Mouse (Mus musculus) CH12.LX (cell line): ENCODE data around the gene Tshz3. TPM values are rescaled to one million over a fixed set of nuclear protein-coding genes. Genes with fewer than 3 reads are reported as not detected.

ENCODE experiments used
- DNase-seq: peaks from one replicate; pipeline ENCODE4 v3.0.0-alpha.2; 2013; ENCODE audit errors: extremely low read depth
- H3K27ac ChIP-seq: 2 replicates; pipeline ENCODE4 v1.5.1; 2012; ENCODE audit warnings: low read depth, mild to moderate bottlenecking, control low read depth, moderate library complexity; ENCODE audit not compliant: insufficient read depth
- H3K27me3 ChIP-seq: replicated peaks from 2 replicates; pipeline ENCODE3; 2012; ENCODE audit warnings: inconsistent platforms
- H3K36me3 ChIP-seq, 2 experiments: replicated peaks in 1 of 2; 2 replicates each; pipeline versions ENCODE3 to v1.6.1; 2012; ENCODE audit warnings: inconsistent platforms in 1 of 2, low read length in 1 of 2, mild to moderate bottlenecking in 1 of 2, mixed read lengths in 1 of 2, moderate library complexity in 1 of 2; ENCODE audit not compliant: control insufficient read depth in 1 of 2, insufficient read depth in 1 of 2
- H3K4me1 ChIP-seq, 2 experiments: 2 replicates each; pipeline ENCODE4 v1.6.1; 2012; ENCODE audit warnings: inconsistent platforms in 1 of 2, moderate library complexity in 1 of 2; ENCODE audit not compliant: insufficient read depth in 2 of 2, control insufficient read depth in 1 of 2
- H3K4me2 ChIP-seq: 2 replicates; pipeline ENCODE4 v1.6.1; 2012; ENCODE audit warnings: low read depth, mild to moderate bottlenecking, control low read depth; ENCODE audit not compliant: poor library complexity, insufficient read depth, severe bottlenecking
- H3K4me3 ChIP-seq, 3 experiments: fragments of 150-350 bp in 1 of 3; sonication (generic) in 1 of 3; replicated peaks in 1 of 3; 2 replicates each; pipeline versions ENCODE3 to v1.5.1; 2011 to 2012; ENCODE audit warnings: low read depth in 2 of 3, low read length in 2 of 3, mild to moderate bottlenecking in 2 of 3, moderate library complexity in 2 of 3, control low read depth in 1 of 3, improper control_type of control experiment in 1 of 3, inconsistent platforms in 1 of 3, mixed read lengths in 1 of 3; ENCODE audit not compliant: poor library complexity in 1 of 3
- H3K79me2 ChIP-seq: replicated peaks from 2 replicates; pipeline ENCODE4 v1.6.1; 2012; ENCODE audit warnings: mild to moderate bottlenecking, moderate library complexity; ENCODE audit not compliant: control insufficient read depth, poor library complexity, insufficient read depth, severe bottlenecking; ENCODE audit errors: extremely low read depth
- H3K9ac ChIP-seq: 2 replicates; pipeline ENCODE4 v1.6.1; 2012; ENCODE audit warnings: low read depth, mild to moderate bottlenecking, control low read depth, moderate library complexity; ENCODE audit not compliant: insufficient read depth
- H3K9me3 ChIP-seq: replicated peaks from 2 replicates; pipeline ENCODE3; 2012; ENCODE audit warnings: low read length, inconsistent platforms, mixed read lengths
- BHLHE40 ChIP-seq: IDR thresholded peaks from 2 replicates; pipeline ENCODE4 v1.6.1; 2011; ENCODE audit warnings: mild to moderate bottlenecking, low read depth, low read length, improper control_type of control experiment
- CHD1 ChIP-seq: IDR thresholded peaks from 2 replicates; pipeline ENCODE4 v1.6.1; 2012; ENCODE audit warnings: low read depth, low read length, improper control_type of control experiment, inconsistent platforms
- E2F4 ChIP-seq: IDR thresholded peaks from 2 replicates; pipeline ENCODE4 v1.6.1; 2011; ENCODE audit warnings: low read depth, low read length, improper control_type of control experiment; ENCODE audit not compliant: insufficient replicate concordance
- ELF1 ChIP-seq: IDR thresholded peaks from 2 replicates; pipeline ENCODE4 v1.6.1; 2014; ENCODE audit warnings: low read depth, mild to moderate bottlenecking, inconsistent platforms, low read length, improper control_type of control experiment
- IRF4 ChIP-seq: IDR thresholded peaks from 2 replicates; pipeline ENCODE4 v1.6.1; 2014; ENCODE audit warnings: low read depth, mild to moderate bottlenecking, inconsistent platforms, low read length, improper control_type of control experiment
- JUND ChIP-seq: conservative IDR thresholded peaks from 2 replicates; pipeline ENCODE4 v1.6.1; 2011; ENCODE audit warnings: low read depth, low read length, improper control_type of control experiment
- KAT2A ChIP-seq: IDR thresholded peaks from 2 replicates; pipeline ENCODE4 v1.6.1; 2012; ENCODE audit warnings: low read length, improper control_type of control experiment, inconsistent platforms; ENCODE audit not compliant: insufficient replicate concordance
- MAX ChIP-seq: IDR thresholded peaks from 2 replicates; pipeline ENCODE4 v1.6.1; 2011; ENCODE audit warnings: low read length, improper control_type of control experiment
- MAZ ChIP-seq: IDR thresholded peaks from 2 replicates; pipeline ENCODE4 v1.6.1; 2012; ENCODE audit warnings: low read depth, mild to moderate bottlenecking, inconsistent platforms, low read length, improper control_type of control experiment, moderate library complexity
- MXI1 ChIP-seq: IDR thresholded peaks from 2 replicates; pipeline ENCODE4 v1.6.1; 2011; ENCODE audit warnings: mild to moderate bottlenecking, low read depth, low read length, improper control_type of control experiment
- MYC ChIP-seq: IDR thresholded peaks from 2 replicates; pipeline ENCODE4 v1.6.1; 2011; ENCODE audit warnings: low read depth, mild to moderate bottlenecking, improper control_type of control experiment, low read length
- NELFE ChIP-seq: IDR thresholded peaks from 2 replicates; pipeline ENCODE4 v1.6.1; 2011; ENCODE audit warnings: low read depth, low read length, improper control_type of control experiment
- NRF1 ChIP-seq: IDR thresholded peaks from 2 replicates; pipeline ENCODE4 v1.6.1; 2014; ENCODE audit warnings: low read depth, mild to moderate bottlenecking, inconsistent platforms, low read length, improper control_type of control experiment, moderate library complexity
- PAX5 ChIP-seq: IDR thresholded peaks from 2 replicates; pipeline ENCODE4 v1.6.1; 2012; ENCODE audit warnings: low read length, inconsistent platforms, mixed read lengths
- POLR2AphosphoS2 ChIP-seq: IDR thresholded peaks from 2 replicates; pipeline ENCODE4 v1.6.1; 2011; ENCODE audit warnings: low read depth, low read length, improper control_type of control experiment
- SIN3A ChIP-seq: IDR thresholded peaks from 2 replicates; pipeline ENCODE4 v1.6.1; 2012; ENCODE audit warnings: low read length, improper control_type of control experiment, inconsistent platforms
- TBP ChIP-seq: conservative IDR thresholded peaks from 2 replicates; pipeline ENCODE4 v1.6.1; 2011; ENCODE audit warnings: low read depth, low read length, improper control_type of control experiment
- TCF12 ChIP-seq: IDR thresholded peaks from 2 replicates; pipeline ENCODE4 v1.6.1; 2014; ENCODE audit warnings: low read depth, mild to moderate bottlenecking, inconsistent platforms, low read length, improper control_type of control experiment
- UBTF ChIP-seq: IDR thresholded peaks from 2 replicates; pipeline ENCODE4 v1.6.1; 2012; ENCODE audit warnings: low read depth, mild to moderate bottlenecking, inconsistent platforms, low read length, improper control_type of control experiment, moderate library complexity
- USF1 ChIP-seq: IDR thresholded peaks from 2 replicates; pipeline ENCODE4 v1.6.1; 2014; ENCODE audit warnings: low read depth, mild to moderate bottlenecking, inconsistent platforms, low read length, improper control_type of control experiment
- USF2 ChIP-seq: conservative IDR thresholded peaks from 2 replicates; pipeline ENCODE4 v1.6.1; 2011; ENCODE audit warnings: low read depth, low read length, improper control_type of control experiment
- ZKSCAN1 ChIP-seq: IDR thresholded peaks from 2 replicates; pipeline ENCODE4 v1.6.1; 2012; ENCODE audit warnings: low read depth, inconsistent platforms, low read length, improper control_type of control experiment, borderline replicate concordance
- ZMIZ1 ChIP-seq: IDR thresholded peaks from 2 replicates; pipeline ENCODE4 v1.6.1; 2012; ENCODE audit warnings: low read depth, mild to moderate bottlenecking, inconsistent platforms, low read length, improper control_type of control experiment
- dilution Hi-C: fragments of 300-500 bp; cut with MboI; formaldehyde crosslinking; loops from 2 replicates; pipeline ENCODE4 v1.14.3; 2020; ENCODE audit warnings: low sequenced_read_pairs; ENCODE audit not compliant: extremely low pct_unique_long_range_greater_than_20kb, extremely low pct_ligation_motif_present
- in situ Hi-C: fragments of 300-500 bp; cut with MboI; formaldehyde crosslinking; loops from 3 replicates; pipeline ENCODE4 v1.14.3; 2019; ENCODE audit warnings: low sequenced_read_pairs, low pct_ligation_motif_present, low pct_unique_long_range_greater_than_20kb, mixed read lengths
- polyA plus RNA-seq: library from polyadenylated mRNA; unstranded; fragments of >175 nt; gene quantifications from 2 replicates; pipeline ENCODE4 v1.2.1, GENCODE M21; 2012; ENCODE audit warnings: low read depth; ENCODE audit not compliant: insufficient read length
- total RNA-seq, 2 experiments: library from RNA; depleted of rRNA; stranded (reverse); fragments of 300-350 nt in 1 of 2; fragments of >200 nt in 1 of 2; gene quantifications; 2 replicates each; pipeline ENCODE4 v1.2.3; 2012 to 2014

Tshz3 gene
- total and polyA plus RNA-seq, 3 experiments: not detected

DNA sequence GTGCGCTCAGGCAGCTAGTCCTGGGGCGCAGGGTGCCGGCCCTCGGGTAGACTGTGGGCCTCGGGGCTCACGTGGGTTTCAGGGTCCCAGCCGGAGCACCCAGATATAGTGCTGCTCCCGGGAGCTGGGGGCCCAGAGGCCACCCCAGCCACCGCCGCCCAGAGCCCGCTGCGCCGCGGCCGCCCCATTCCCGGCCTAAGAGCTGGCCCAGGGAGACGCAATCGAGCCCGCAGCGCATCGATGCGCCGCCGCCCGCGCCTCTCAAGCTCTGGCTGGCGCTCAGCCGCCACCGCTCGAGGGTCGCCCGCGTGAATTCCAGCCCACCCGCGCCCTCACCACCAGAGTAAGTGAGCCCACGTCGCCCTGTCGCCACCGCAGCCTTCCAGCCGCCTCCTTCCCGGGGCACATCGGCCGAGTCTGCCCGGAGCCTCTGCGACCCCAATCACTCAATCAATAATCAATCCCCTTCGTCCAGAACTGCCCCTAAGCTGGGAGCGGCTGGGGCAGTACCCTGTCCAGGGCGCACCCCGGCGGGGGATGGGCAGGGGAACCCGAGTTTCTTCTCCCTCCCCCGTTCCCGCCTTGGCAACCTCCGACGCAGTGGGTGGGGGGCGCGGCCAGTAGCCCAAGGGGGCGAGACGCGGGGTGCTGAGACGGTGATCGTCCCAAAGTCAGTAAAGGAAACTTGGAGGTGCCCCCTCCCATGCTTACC lies 1.4 kb upstream of the Tshz3 start:
- no peak for DNase-seq
- no peak overlapping the region for H3K27ac ChIP-seq
- no peaks in the 10 kb centered on the region for H3K36me3 ChIP-seq
- H3K4me2 ChIP-seq: no peak overlapping the region
- H3K4me3 ChIP-seq: no peak overlapping the region
- H3K9me3 ChIP-seq: peaks cover 85% of the 10 kb centered on the region
- H3K9ac ChIP-seq: no peak overlapping the region
- H3K4me1 ChIP-seq: no peaks in the 10 kb centered on the region
- dilution Hi-C loops (no loop called here), in situ Hi-C loops (no loop called here)
- H3K27me3 ChIP-seq: no peaks in the 10 kb centered on the region
- H3K79me2 ChIP-seq: no peaks in the 10 kb centered on the region
- TF ChIP-seq SIN3A: no peak
- TF ChIP-seq ELF1: no peak
- TF ChIP-seq MXI1: no peak
- no peak for TF ChIP-seq MAX
- no peak for TF ChIP-seq TCF12
- TF ChIP-seq KAT2A: no peak
- TF ChIP-seq JUND: no peak
- TF ChIP-seq MYC: no peak
- TF ChIP-seq IRF4: no peak
- no peak for TF ChIP-seq CHD1
- no peak for TF ChIP-seq NRF1
- no peak for TF ChIP-seq POLR2AphosphoS2
- TF ChIP-seq PAX5: no peak
- no peak for TF ChIP-seq ZMIZ1
- TF ChIP-seq ZKSCAN1: no peak

DNA sequence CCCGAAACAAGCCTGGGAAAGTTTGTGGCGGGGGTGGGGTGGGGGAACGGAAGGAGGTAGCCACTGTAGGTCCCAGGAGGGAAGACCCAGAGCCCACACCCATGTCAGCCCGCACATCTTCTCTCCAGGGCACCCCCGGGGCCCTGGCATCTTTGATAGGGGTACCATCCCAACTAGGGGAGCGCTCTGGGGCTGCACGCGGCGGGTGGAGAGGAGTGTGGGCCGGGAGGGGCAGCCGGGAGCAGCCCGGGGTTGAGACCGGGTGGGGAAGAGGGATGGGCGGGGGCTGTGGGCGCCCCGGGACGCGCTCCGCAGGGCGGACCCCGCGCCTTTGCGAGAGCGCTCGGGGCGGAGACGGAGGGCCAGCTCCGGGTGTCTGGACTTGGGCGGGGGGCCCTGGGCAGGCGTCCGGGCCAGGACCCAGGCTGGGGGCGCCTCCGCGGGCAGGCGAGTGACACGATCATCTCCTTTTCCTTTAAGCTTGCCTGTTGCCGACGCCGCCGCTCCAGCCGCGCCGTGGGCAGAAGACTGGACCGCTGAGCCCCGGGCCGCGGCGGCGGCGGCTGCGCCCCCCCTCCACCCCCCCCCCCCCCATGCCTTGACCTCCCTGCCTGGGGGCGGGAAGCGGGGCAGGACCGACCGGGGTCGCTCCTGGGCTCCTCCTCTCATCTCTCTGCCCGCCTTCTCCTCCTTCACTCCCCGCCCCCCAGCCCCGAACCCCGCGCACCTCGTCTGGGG lies 631 bp upstream of the Tshz3 start:
- Histone ChIP-seq H3K4me3 (no peak overlapping the region), H3K4me1 (no peaks in the 10 kb centered on the region), H3K27ac (no peak overlapping the region), H3K27me3 (no peaks in the 10 kb centered on the region), H3K9ac (no peak overlapping the region), H3K79me2 (no peaks in the 10 kb centered on the region), H3K4me2 (no peak overlapping the region), H3K36me3 (no peaks in the 10 kb centered on the region), H3K9me3 (peaks cover 83% of the 10 kb centered on the region)
- dilution Hi-C loops (no loop called here), in situ Hi-C loops (no loop called here)
- no peak for DNase-seq
- TF ChIP-seq MYC: no peak
- TF ChIP-seq UBTF: no peak
- no peak for TF ChIP-seq USF1
- no peak for TF ChIP-seq TCF12
- TF ChIP-seq USF2: no peak
- TF ChIP-seq E2F4: no peak
- TF ChIP-seq NELFE: no peak
- no peak for TF ChIP-seq MAZ
- no peak for TF ChIP-seq TBP
- no peak for TF ChIP-seq KAT2A
- TF ChIP-seq NRF1: no peak
- no peak for TF ChIP-seq BHLHE40
